Mouse (Mus musculus): ENCODE data around the gene C87436. TPM values are rescaled to one million over a fixed set of nuclear protein-coding genes. Genes with fewer than 3 reads are reported as not detected.

Gene C87436
- polyA plus RNA-seq, 1 experiment from 2014 or later = 24.3 TPM

- H3K36me3 ChIP-seq (ENCODE audit: insufficient read depth) = peaks cover 20% of the 10 kb centered on the region
- no peaks in the 10 kb centered on the region for H3K27me3 ChIP-seq (ENCODE audit: insufficient read depth, low read length)
- H3K4me1 ChIP-seq (ENCODE audit: insufficient read depth) = 0 out of 2 replicates have a peak, but pooled peaks cover 4% of the 10 kb centered on the region
- ATAC-seq (ENCODE audit: insufficient read depth) = peak; percentile 96
- H3K9me3 ChIP-seq (ENCODE audit: low read depth, low read length) = no peaks in the 10 kb centered on the region
- peak; percentile 96 for DNase-seq
- H3K9ac ChIP-seq = peak within 1 kb of the TSS; percentile 82
- WGBS = under 1% methylated on average over 51 of the region's 51 CpGs
- peak within 1 kb of the TSS; percentile 83 for H3K27ac ChIP-seq (ENCODE audit: low read depth)
- H3K4me2 ChIP-seq = peak within 1 kb of the TSS; percentile 94
- no peak for TF ChIP-seq CTCF (IDR thresholded peaks at IDR 0.05; ENCODE audit: low read depth)
- peak within 1 kb of the TSS; percentile 87 for H3K4me3 ChIP-seq (ENCODE audit: low read depth, low read length)
Measured at GRCm38 (mm10) chr6:86396581-86397256, 41.5 kb upstream of the C87436 start, which contains the start of gene Pcyox1. Pcyox1 (minus strand) TSS chr6:86397154.

GRCm38 (mm10) chr6:86397257-86397980 is 40.8 kb upstream of the C87436 start:
- Histone ChIP-seq H3K27me3 (ENCODE audit: insufficient read depth, low read length) (no peaks in the 10 kb centered on the region), H3K4me2 (peak overlapping the region; percentile 94), H3K9ac (peak overlapping the region; percentile 82), H3K36me3 (ENCODE audit: insufficient read depth) (peaks cover 13% of the 10 kb centered on the region; the same call in 1 of the 2 replicates), H3K9me3 (ENCODE audit: low read depth, low read length) (no peaks in the 10 kb centered on the region), H3K4me1 (ENCODE audit: insufficient read depth) (0 out of 2 replicates have a peak, but pooled peaks cover 4% of the 10 kb centered on the region), H3K4me3 (ENCODE audit: low read depth, low read length) (peak overlapping the region; percentile 87), H3K27ac (ENCODE audit: low read depth) (peak overlapping the region; percentile 83)
- WGBS = 4% methylated on average over 14 of the region's 14 CpGs
- TF ChIP-seq CTCF (IDR thresholded peaks at IDR 0.05; ENCODE audit: low read depth) = no peak
- ATAC-seq (ENCODE audit: insufficient read depth) (no peak), DNase-seq (no peak)

GRCm38 (mm10) chr6:86398986-86399385 is 39.2 kb upstream of the C87436 start:
- no peak for DNase-seq
- WGBS = 75% methylated on average over 2 of the region's 2 CpGs

GRCm38 (mm10) chr6:86399995-86400394 is 38.2 kb upstream of the C87436 start:
- DNase-seq = no peak
- Histone ChIP-seq H3K9me3 (ENCODE audit: low read depth, low read length) (no peaks in the 10 kb centered on the region), H3K27me3 (ENCODE audit: insufficient read depth, low read length) (no peaks in the 10 kb centered on the region), H3K4me2 (no peak overlapping the region), H3K36me3 (ENCODE audit: insufficient read depth) (no peaks in the 10 kb centered on the region), H3K9ac (no peak overlapping the region), H3K4me3 (ENCODE audit: low read depth, low read length) (no peak overlapping the region), H3K4me1 (ENCODE audit: insufficient read depth) (0 out of 2 replicates have a peak, but pooled peaks cover 4% of the 10 kb centered on the region), H3K27ac (ENCODE audit: low read depth) (no peak overlapping the region)
- ATAC-seq (ENCODE audit: insufficient read depth) = no peak
- 73% methylated on average over 2 of the region's 2 CpGs for WGBS
- TF ChIP-seq CTCF (IDR thresholded peaks at IDR 0.05; ENCODE audit: low read depth) = no peak

More at GRCm38 (mm10) chr6:86398986-86399385, 39.2 kb upstream of the C87436 start:
- H3K9ac ChIP-seq = no peak overlapping the region
- no peak overlapping the region for H3K4me2 ChIP-seq
- 0 out of 2 replicates have a peak, but pooled peaks cover 4% of the 10 kb centered on the region for H3K4me1 ChIP-seq (ENCODE audit: insufficient read depth)
- 0 out of 2 replicates have a peak, but pooled peaks cover 5% of the 10 kb centered on the region for H3K36me3 ChIP-seq (ENCODE audit: insufficient read depth)
- no peaks in the 10 kb centered on the region for H3K9me3 ChIP-seq (ENCODE audit: low read depth, low read length)
- H3K4me3 ChIP-seq (ENCODE audit: low read depth, low read length) = no peak overlapping the region
- H3K27ac ChIP-seq (ENCODE audit: low read depth) = no peak overlapping the region
- H3K27me3 ChIP-seq (ENCODE audit: insufficient read depth, low read length) = no peaks in the 10 kb centered on the region
- no peak for ATAC-seq (ENCODE audit: insufficient read depth)
- TF ChIP-seq CTCF (IDR thresholded peaks at IDR 0.05; ENCODE audit: low read depth) = no peak

- Histone ChIP-seq H3K4me1 (ENCODE audit: insufficient read depth) (no peaks in the 10 kb centered on the region), H3K27ac (ENCODE audit: low read depth) (no peak overlapping the region), H3K9ac (peak overlapping the region; percentile 29; the same call in 1 of the 2 replicates), H3K4me3 (ENCODE audit: low read depth, low read length) (peak overlapping the region; percentile 23), H3K27me3 (ENCODE audit: insufficient read depth, low read length) (no peaks in the 10 kb centered on the region), H3K4me2 (peak overlapping the region; percentile 58), H3K36me3 (ENCODE audit: insufficient read depth) (no peaks in the 10 kb centered on the region), H3K9me3 (ENCODE audit: low read depth, low read length) (no peaks in the 10 kb centered on the region)
- ATAC-seq (ENCODE audit: insufficient read depth) = peak; percentile 22; the same call in 1 of the 2 replicates
- WGBS = 3% methylated on average over 9 of the region's 9 CpGs
- peak; percentile 92 for DNase-seq
- TF ChIP-seq CTCF (IDR thresholded peaks at IDR 0.05; ENCODE audit: low read depth) = peak; percentile 68
Measured at GRCm38 (mm10) chr6:86400972-86401371, 37.2 kb upstream of the C87436 start.

GRCm38 (mm10) chr6:86402681-86403607 is 35.2 kb upstream of the C87436 start:
- H3K4me2 ChIP-seq = peak overlapping the region; percentile 76
- H3K36me3 ChIP-seq (ENCODE audit: insufficient read depth) = peaks cover 10% of the 10 kb centered on the region
- no peaks in the 10 kb centered on the region for H3K4me1 ChIP-seq (ENCODE audit: insufficient read depth)
- no peak overlapping the region; the same call in 1 of the 2 replicates for H3K27ac ChIP-seq (ENCODE audit: low read depth)
- DNase-seq = peak; percentile 67
- ATAC-seq (ENCODE audit: insufficient read depth) = no peak
- no peaks in the 10 kb centered on the region for H3K9me3 ChIP-seq (ENCODE audit: low read depth, low read length)
- H3K9ac ChIP-seq = peak overlapping the region; percentile 42; the same call in 1 of the 2 replicates
- WGBS = 32% methylated on average over 12 of the region's 12 CpGs
- H3K4me3 ChIP-seq (ENCODE audit: low read depth, low read length) = peak overlapping the region; percentile 78
- no peaks in the 10 kb centered on the region for H3K27me3 ChIP-seq (ENCODE audit: insufficient read depth, low read length)
- TF ChIP-seq CTCF (IDR thresholded peaks at IDR 0.05; ENCODE audit: low read depth) = no peak

All from lung, embryonic 14.5 days (tissue).